Mouse (Mus musculus) skeletal muscle tissue, adult 2 months (tissue): ENCODE measurements around the gene Rbl1.

Experiments
- DNase-seq: peaks from one replicate; pipeline ENCODE4 v3.0.0-alpha.2; 2012; ENCODE audit warnings: low read depth, low spot score

Gene Rbl1

GRCm38 (mm10) chr2:157133769-157134478, 70.4 kb downstream of the Rbl1 start:
- DNase-seq = peak; percentile 30

- peak; percentile 57 for DNase-seq
Measured at GRCm38 (mm10) chr2:157132686-157133540, 71.4 kb downstream of the Rbl1 start.

- no peak for DNase-seq
Measured at GRCm38 (mm10) chr2:157132086-157132485, 72.2 kb downstream of the Rbl1 start.

- DNase-seq = peak; percentile 36
Measured at GRCm38 (mm10) chr2:157130813-157131514, 73.4 kb downstream of the Rbl1 start.

- DNase-seq = no peak
Measured at GRCm38 (mm10) chr2:157129601-157130164, 74.7 kb downstream of the Rbl1 start.

GRCm38 (mm10) chr2:157129096-157129495, 75.2 kb downstream of the Rbl1 start:
- no peak for DNase-seq

GRCm38 (mm10) chr2:157128072-157128471, 76.3 kb downstream of the Rbl1 start:
- DNase-seq = no peak

- no peak for DNase-seq
Measured at GRCm38 (mm10) chr2:157127370-157127769, 77.0 kb downstream of the Rbl1 start.

- no peak for DNase-seq
Measured at GRCm38 (mm10) chr2:157125246-157125645, 79.1 kb downstream of the Rbl1 start.

GRCm38 (mm10) chr2:157121766-157122165, 82.6 kb downstream of the Rbl1 start:
- DNase-seq = no peak

- DNase-seq = no peak
Measured at GRCm38 (mm10) chr2:157119075-157119474, 85.3 kb downstream of the Rbl1 start.

- DNase-seq = no peak
Measured at GRCm38 (mm10) chr2:157118556-157118955, 85.8 kb downstream of the Rbl1 start.

GRCm38 (mm10) chr2:157116964-157117363, 87.4 kb downstream of the Rbl1 start:
- no peak for DNase-seq

GRCm38 (mm10) chr2:157108236-157108635, 96.1 kb downstream of the Rbl1 start:
- no peak for DNase-seq

- no peak for DNase-seq
Measured at GRCm38 (mm10) chr2:157104454-157104853, 99.9 kb downstream of the Rbl1 start.

GRCm38 (mm10) chr2:157102256-157102655, 102.1 kb downstream of the Rbl1 start:
- DNase-seq = no peak

- no peak for DNase-seq
Measured at GRCm38 (mm10) chr2:157101650-157102049, 102.7 kb downstream of the Rbl1 start.

GRCm38 (mm10) chr2:157100319-157100605, 104.1 kb downstream of the Rbl1 start:
- no peak for DNase-seq

GRCm38 (mm10) chr2:157099532-157100318, 104.6 kb downstream of the Rbl1 start:
- DNase-seq = no peak
